Mouse (Mus musculus): Measurements from ENCODE around the gene Pkd1l1. TPM values are rescaled to one million over a fixed set of nuclear protein-coding genes. Genes with fewer than 3 reads are reported as not detected.

Pkd1l1 gene
- total RNA-seq, 2 experiments from 2014 or later = 0.11 TPM; not detected in 1

DNA sequence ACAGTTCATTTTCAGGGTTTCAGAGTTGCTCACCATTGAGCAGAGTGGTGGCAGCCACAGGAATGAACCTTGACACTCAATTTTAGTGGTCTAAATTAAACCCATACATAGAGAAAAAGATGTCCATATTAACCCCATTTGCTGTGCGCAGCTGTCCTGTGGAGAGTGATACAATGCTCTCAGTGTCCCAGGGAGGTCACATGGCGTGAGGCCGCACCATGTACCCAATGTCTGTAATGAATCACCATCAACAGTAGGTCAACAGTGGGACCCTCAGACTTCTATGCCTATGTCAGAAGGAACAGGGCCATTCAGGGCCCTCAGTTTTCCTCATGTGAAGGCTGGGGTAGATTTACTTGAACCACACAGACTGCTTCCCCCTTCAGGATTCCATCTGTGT is 143.5 kb downstream of the Pkd1l1 start:
- ATAC-seq (replicated peaks; ENCODE audit: low FRiP score, low TSS enrichment, poor library complexity, severe bottlenecking) = no peak

DNA sequence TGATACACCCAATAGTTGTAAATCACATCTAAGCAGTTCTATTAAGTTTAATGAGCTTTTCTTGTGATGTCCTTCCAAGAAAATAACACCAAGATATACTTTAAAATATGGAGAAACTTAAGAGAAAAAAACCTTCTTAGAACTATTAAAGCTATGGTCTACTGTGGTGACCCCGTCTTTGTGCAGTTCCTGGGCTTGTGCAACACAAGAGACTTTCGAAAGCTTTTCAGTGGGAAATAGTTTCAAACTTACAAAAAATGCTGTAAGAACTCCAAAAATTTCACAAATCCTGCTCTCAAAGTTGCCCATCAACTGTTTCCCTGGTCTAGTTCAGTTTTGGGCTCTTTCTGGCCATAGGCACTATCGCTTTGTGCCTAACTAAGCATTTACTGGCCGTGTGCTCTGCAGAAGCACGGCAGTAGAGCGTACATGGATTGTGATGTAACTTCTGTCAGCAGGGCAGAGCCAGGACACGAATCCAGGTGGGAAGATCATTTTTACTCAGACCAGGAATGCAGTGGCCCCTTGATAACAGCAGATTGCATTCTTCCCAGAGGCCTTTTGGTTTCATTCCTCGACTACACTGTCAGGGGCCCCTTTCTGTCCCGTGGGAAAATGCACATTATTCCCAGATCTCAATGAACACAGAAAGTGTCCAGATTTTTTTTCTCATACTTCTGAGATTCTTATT is 144.1 kb downstream of the Pkd1l1 start:
- ATAC-seq (replicated peaks; ENCODE audit: low FRiP score, low TSS enrichment, poor library complexity, severe bottlenecking) = no peak

DNA sequence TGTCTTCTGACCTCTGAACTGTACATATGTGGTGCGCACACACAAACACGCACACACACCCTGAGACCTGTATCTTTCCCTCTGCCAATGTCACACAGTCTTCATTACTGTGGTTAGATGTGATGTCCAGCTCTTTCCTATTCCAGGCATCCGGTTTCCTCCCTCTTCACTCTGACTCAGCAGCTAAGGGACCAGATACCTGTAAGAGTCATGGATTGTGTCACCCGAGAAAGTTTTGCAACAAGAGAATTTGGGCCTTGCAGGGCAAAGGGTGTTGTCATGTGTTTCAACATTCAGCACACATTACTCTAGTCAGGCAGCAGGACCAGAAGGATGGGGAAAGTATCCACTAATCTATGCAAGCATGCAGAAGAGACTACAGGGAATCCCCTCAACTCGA is 146.5 kb downstream of the Pkd1l1 start:
- ATAC-seq (replicated peaks; ENCODE audit: low FRiP score, low TSS enrichment, poor library complexity, severe bottlenecking) = no peak

DNA sequence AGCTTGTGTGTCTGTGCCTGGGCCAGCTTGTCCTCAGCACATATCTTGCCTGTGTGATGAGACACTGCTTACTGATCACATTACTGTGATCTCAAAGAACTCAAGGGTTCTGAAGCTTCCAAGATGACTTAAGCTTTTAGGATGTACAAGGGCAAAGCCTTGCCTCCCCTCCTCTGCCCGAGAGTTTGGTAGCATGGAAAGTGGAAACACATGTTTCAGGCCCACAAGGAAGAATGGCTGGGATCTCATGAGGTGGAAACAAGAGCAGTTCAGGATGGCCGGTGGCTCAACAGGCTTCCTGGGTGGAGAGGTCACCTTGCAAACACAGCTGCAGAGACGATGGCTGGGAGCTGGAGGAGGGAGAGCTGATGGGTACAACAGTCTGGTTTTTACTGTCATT is 147.0 kb downstream of the Pkd1l1 start:
- no peak for ATAC-seq (replicated peaks; ENCODE audit: low FRiP score, low TSS enrichment, poor library complexity, severe bottlenecking)

DNA sequence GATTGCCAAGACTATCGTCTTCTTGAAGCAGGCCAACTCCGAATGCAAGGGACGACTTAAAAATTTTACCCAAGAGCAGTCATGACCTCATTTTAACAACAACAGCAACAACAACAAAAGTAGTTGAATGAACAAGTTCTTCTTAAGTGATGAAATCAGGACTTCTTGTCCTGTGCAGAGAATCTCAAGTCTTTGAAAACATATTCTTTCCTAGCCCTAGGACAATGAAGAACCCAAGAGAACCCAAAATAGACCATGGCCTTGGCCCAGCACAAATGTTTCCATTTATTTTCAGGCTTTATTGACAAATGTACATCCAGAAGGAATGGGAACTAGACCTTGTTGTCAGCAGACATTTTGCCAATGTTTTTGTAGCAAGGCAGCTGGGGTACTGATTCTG is 147.7 kb downstream of the Pkd1l1 start:
- ATAC-seq (replicated peaks; ENCODE audit: low FRiP score, low TSS enrichment, poor library complexity, severe bottlenecking) = no peak

DNA sequence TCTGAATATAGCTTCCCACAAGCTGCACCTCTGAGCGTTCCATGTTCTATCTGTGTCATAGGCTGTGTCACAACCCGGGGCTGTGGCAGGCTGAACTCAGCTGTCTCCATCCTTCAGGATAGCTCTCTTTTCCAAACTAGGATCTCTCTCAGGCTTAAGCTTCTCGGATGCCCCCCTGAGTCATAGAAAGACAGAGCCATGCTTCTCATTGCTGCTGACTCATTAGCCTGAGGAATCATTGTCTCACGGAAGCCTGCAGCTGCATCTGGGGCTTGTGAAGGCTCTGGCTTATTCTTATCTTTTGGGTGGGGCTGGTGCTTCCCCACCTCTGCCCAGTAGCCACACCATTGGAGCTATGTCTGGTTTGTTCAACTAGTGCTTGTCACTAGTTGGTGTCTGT is 151.7 kb downstream of the Pkd1l1 start:
- peak; percentile 99 for ATAC-seq (replicated peaks; ENCODE audit: low FRiP score, low TSS enrichment, poor library complexity, severe bottlenecking)

DNA sequence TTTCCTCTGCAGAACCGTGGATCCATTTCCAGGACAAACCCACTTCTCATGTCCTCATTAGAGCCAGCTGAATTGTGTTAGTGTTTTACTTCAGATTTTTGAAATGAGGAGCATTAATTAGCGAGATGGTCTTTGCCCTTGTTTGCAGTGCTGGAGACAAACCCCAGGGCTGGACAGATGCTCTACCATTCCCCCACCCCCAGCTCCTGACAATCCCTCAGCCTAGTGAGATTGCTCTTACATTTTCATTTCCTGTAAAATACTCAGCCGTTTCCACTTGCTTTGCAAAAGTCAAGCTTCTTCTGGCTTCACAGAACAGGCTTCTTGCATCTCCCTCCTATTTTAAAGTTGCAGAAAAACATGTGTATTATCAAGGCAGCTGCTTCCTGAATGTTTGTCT is 155.7 kb downstream of the Pkd1l1 start:
- ATAC-seq (replicated peaks; ENCODE audit: low FRiP score, low TSS enrichment, poor library complexity, severe bottlenecking) = no peak

DNA sequence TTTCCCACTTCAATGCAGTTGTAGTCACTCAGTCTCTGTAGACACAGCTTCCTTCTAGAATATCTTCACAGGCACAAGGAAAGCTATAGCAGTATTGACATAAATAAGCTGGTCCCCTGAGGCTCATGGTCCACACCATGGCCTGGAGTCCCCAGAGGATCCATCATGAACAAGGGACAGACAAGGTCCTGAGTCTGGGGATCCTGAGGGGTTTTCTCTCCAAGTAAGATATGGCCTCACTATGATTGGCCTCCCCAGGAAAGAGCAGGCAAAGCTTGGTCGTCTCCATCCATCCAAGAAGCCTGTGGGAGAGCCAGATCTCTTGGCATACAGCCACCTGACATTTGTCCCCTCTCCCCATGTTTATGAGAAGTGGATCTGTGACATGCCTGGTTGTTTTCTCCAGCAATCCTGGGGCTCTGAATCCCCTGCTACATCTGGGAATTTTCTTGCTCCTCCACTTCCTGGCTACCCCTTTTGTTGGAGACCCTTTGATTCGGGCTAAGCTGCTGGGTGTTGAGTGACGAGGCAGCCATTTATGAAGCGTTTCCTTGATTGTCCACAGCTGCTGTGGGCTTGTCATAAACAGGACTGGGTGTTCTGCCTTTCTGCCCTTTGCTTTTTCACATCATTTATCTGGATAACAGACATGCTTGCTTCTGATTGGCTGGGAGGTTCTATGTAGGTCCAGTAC is 158.8 kb downstream of the Pkd1l1 start:
- no peak for ATAC-seq (replicated peaks; ENCODE audit: low FRiP score, low TSS enrichment, poor library complexity, severe bottlenecking)

DNA sequence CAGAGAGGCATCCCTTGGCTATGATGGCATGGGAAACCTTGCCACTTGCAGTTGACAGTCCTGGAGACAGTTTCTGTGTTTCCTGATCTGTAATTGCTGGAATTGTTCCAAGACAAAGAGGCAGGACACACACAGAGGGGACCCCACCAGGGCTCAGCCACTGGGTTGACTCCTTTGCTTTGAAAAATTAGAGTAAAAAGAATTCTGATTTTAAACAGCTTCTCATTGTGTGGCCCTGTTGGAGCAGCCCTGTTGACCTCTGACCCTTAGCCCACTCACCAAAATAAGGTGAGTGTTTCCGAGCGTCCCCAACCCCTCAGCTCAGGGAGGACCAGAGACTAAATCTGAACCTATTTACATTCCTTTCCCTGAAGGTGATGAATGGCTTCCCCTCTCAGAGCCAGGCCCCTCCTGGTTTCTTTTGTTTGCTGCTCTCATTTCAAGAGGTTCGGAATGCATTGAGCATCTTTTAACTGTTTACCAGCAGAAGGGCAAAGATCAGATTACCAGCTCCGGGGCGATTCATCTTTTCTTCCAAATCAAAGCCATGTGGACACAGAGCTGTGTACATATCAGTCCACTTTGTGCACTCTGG is 161.5 kb downstream of the Pkd1l1 start:
- no peak for ATAC-seq (replicated peaks; ENCODE audit: low FRiP score, low TSS enrichment, poor library complexity, severe bottlenecking)

DNA sequence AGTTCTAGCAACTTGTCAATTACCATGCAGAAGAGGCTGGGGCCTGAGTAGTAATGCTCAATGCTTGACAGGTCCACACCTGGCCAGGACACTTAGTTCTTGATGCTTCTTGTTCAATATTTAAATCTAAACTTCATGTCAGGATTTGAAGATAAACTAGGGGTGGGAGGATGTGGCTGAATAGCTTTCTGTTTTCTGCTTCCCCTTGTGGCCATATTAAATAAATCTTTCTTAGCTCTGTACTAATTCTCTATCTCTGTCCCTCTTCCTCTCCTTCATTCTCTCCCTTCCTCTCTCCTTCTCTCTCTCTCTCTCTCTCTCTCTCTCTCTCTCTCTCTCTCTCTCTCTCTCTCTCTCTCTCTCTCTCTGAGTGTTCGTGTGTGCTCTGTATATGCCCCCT is 163.4 kb downstream of the Pkd1l1 start:
- no peak for ATAC-seq (replicated peaks; ENCODE audit: low FRiP score, low TSS enrichment, poor library complexity, severe bottlenecking)

DNA sequence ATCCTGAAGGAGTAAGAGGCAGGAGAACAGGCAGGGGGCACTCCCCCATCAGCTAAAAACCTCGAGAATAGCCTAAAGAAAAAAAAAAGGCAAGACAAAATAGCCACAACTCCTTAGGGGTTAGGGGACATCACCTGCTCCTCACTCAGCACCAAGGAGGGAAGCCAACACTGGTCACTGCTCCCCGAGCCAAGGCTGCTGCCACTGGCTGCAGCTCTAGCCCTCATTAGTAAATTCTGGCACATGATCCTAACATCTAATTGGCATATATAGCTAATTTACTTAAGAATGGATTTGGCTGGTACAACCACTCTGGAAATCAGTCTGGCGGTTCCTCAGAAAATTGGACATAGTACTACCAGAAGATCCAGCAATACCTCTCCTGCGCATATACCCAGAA is 166.1 kb downstream of the Pkd1l1 start:
- ATAC-seq (replicated peaks; ENCODE audit: low FRiP score, low TSS enrichment, poor library complexity, severe bottlenecking) = no peak

DNA sequence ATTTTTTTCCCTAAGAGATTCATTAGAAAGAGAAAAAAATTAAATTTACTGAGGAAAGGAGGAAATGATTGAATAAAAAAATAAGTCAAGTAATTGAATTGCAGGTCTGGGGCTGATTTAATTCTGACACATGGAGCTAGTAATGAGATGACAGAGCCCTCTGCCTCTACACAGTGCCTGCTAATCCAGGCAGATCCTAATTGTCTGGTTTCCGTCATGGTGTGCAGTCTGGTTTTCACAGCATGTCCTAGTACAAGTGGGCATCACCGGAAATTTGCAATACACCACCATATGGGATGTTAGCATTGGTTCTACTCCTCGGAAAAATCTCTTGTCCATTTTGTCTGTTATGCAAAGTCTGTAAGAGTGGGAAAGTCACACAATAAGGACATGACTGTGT is 168.9 kb downstream of the Pkd1l1 start:
- ATAC-seq (replicated peaks; ENCODE audit: low FRiP score, low TSS enrichment, poor library complexity, severe bottlenecking) = no peak

DNA sequence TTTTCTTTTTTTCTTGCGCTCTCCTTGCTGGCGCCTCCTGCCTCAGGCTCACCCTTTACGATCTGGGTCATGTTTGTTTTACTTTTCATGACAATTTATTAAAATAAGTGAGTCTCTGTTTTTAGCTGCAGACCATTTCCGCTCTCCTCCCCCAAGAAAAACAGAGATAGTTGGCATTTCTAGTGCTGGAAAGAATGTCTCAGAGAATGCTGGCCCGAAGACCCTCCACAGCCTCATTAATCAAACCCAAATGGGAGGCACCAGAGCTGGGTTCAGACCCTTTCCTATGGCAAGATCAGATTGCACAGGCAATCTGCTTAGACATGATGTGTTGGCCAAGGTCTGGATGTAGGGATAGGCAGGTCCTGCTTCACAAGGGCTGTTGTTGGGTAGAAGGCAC is 175.6 kb downstream of the Pkd1l1 start:
- no peak for ATAC-seq (replicated peaks; ENCODE audit: low FRiP score, low TSS enrichment, poor library complexity, severe bottlenecking)

DNA sequence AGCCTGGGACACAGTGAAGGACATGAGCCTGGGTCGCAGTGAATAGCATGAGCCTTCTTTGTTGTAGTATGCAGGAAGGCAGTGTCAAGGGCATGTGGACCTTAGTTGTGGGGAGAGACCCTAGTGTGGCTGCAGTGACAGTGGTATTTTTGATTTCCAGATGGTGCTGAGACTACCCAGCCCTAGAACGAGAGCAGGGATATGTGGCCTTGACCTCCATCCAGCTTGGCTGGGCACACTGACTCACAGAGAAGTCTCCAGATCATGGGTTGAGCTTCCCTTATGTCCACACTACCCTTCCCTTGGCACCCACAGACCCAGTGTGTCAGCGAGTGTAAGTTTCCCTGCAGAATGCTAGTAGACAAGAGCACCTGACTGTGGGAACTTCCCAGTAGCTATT is 178.0 kb downstream of the Pkd1l1 start:
- ATAC-seq (replicated peaks; ENCODE audit: low FRiP score, low TSS enrichment, poor library complexity, severe bottlenecking) = no peak

DNA sequence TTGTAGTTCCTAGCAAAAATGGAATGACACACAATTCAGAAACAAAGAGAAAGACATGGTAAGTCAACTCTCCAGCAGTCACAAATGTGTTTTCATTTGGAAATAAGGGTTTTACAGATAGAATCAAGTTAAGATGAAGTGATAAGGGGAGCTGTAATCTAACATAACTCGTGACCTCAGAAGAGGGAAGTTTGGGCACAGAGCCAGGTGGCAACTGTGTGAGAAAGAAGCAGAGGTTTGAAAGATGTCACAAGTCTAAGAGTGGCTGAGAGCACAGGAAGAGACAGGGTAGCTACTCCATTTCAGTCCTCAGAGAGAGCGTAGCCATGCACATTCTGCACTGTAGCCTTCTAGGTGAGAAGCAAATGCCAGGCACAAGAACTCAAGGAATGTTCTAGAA is 180.9 kb downstream of the Pkd1l1 start:
- no peak for ATAC-seq (replicated peaks; ENCODE audit: low FRiP score, low TSS enrichment, poor library complexity, severe bottlenecking)

DNA sequence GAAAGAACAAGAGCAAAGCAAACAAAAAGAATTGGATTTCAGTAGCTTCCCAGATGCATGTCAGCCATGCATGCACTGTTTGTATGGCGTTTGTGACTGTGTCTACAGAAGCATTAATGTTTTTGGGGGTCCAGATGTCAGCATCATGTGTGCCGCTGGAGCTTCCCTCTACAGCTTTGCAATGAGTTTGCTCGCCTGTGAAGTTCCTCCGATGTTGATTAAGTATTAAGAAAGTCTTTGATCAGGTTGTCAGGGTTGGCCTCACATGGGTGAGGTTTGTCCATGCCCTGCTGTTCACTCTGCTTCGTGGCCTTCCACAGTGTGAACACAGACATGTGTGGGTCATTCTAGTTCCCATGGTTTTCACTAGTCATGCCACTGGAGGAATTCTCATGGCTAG is 183.9 kb downstream of the Pkd1l1 start:
- ATAC-seq (replicated peaks; ENCODE audit: low FRiP score, low TSS enrichment, poor library complexity, severe bottlenecking) = no peak

DNA sequence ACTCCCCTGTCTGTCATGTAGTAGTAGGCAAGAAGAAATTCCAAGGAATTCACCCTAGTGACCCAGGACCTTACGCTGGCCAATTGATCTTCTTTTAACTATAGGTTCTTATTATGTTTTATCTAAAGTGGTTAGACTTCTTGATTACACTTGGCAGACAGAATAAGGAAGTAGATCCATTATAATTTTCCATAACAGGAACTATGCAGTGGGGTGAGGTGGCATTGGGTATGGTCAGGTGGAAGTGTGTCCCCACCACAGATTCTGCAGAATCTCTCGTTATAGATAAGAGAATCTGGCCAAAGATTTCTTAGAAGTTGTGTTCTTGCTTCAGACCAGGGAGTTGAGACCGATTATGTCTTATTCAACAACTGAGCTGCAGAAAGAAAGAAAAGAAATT is 185.5 kb downstream of the Pkd1l1 start:
- ATAC-seq (replicated peaks; ENCODE audit: low FRiP score, low TSS enrichment, poor library complexity, severe bottlenecking) = no peak

DNA sequence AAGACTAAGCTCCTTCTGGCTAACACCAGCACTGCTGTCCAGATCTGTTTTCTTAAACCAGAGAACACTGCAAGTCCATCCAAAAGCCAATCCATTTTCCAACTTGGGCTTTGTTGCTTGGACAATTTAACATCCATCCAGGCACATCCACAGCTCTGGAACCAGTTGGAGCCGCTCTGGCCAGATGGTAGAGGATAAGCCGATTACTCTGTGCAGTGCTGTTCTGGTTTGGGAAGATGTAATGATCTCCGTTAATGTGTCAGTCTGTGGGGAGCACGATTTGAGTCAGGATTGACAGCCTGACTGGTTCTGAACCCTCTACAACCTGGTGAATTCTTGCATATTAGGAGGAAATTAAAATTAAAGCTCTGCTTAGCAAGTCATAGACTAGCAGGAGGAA is 188.7 kb downstream of the Pkd1l1 start:
- ATAC-seq (replicated peaks; ENCODE audit: low FRiP score, low TSS enrichment, poor library complexity, severe bottlenecking) = no peak

DNA sequence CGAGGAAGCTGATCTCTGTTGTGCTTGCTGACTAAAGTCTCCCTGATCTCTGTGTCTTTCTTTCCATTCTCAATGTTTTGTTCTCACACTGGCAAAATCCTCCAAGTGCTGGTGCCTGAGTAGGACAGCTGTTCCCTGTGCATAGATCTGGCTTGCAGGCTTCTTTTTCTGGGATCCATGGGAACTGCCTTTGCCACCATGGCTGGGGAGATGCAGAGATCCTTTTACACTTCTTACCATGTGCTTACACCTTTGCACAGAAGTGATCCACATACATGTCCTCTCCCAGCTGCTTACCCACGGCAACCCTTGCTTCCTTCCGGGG is 191.0 kb downstream of the Pkd1l1 start:
- no peak for ATAC-seq (replicated peaks; ENCODE audit: low FRiP score, low TSS enrichment, poor library complexity, severe bottlenecking)

DNA sequence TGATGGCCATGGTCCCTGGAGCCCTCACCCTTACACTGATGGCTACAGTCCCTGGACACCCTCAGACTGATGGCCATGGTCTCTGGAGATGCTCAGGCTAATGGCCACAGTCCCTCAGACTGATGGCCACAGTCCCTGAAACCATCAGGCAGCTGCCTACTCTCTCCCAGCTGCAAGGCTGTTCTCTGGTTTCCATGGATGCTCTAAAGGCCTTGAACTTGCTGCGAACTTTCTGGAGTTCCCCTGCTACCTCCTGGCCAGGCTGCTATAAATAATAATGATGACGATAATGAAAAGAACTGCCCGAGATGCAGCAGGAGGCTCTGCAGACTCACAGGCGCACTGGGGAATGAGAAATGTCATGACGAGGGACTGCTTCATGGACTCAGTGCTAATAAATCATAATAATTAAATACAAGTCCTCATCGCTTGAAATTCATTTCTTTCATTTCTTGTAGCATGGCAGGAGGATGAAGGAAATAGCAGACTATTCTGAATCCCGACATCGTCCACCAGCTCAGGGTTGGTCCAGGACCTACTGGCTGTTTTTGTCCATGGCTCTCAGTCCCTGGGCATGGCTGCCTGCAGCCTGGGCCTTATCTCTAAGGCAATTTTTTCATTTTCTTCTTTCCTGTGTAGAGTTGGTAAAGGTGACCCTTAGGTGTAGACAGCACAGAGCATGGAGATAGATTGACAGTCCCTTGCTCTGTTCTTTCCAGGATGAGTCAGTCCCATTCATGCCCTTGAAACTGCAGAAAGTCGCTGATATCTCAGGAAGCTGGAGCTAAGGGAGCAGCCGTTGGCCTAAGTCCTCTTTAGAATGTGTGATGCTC is 191.5 kb downstream of the Pkd1l1 start:
- no peak for ATAC-seq (replicated peaks; ENCODE audit: low FRiP score, low TSS enrichment, poor library complexity, severe bottlenecking)
